Mouse (Mus musculus) R1 (cell line): ENCODE data around the gene Tigar.

ENCODE experiments used
- DNase-seq: peaks from one replicate; pipeline ENCODE4 v3.0.0-alpha.2; 2018; ENCODE audit warnings: low read depth, low spot score

Tigar gene

GRCm38 (mm10) chr6:127142154-127143123 is 33.1 kb upstream of the Tigar start:
- DNase-seq, result peak; percentile 79

- no peak for DNase-seq
Measured at GRCm38 (mm10) chr6:127138962-127139361, 29.6 kb upstream of the Tigar start.

GRCm38 (mm10) chr6:127133433-127134245 is 24.3 kb upstream of the Tigar start:
- no peak for DNase-seq

GRCm38 (mm10) chr6:127132719-127133118 is 23.4 kb upstream of the Tigar start:
- DNase-seq, result no peak

GRCm38 (mm10) chr6:127131946-127132345 is 22.6 kb upstream of the Tigar start:
- DNase-seq, result no peak

GRCm38 (mm10) chr6:127130377-127130776 is 21.0 kb upstream of the Tigar start:
- DNase-seq, result peak; percentile 89

- DNase-seq, result no peak
Measured at GRCm38 (mm10) chr6:127129659-127130058, 20.3 kb upstream of the Tigar start.

- no peak for DNase-seq
Measured at GRCm38 (mm10) chr6:127123506-127123905, 14.1 kb upstream of the Tigar start.

GRCm38 (mm10) chr6:127122996-127123395 is 13.6 kb upstream of the Tigar start:
- DNase-seq, result no peak

GRCm38 (mm10) chr6:127122221-127122806 is 13.0 kb upstream of the Tigar start:
- peak; percentile 56 for DNase-seq

- DNase-seq, result peak; percentile 43
Measured at GRCm38 (mm10) chr6:127114753-127115456, 5.5 kb upstream of the Tigar start.

GRCm38 (mm10) chr6:127108368-127109060 is 843 bp downstream of the Tigar start:
- DNase-seq, result no peak

GRCm38 (mm10) chr6:127107413-127107812 is 1.9 kb downstream of the Tigar start:
- DNase-seq, result no peak

GRCm38 (mm10) chr6:127106726-127107125 is 2.6 kb downstream of the Tigar start:
- DNase-seq, result peak; percentile 62

- no peak for DNase-seq
Measured at GRCm38 (mm10) chr6:127106189-127106588, 3.2 kb downstream of the Tigar start.

- peak; percentile 72 for DNase-seq
Measured at GRCm38 (mm10) chr6:127105107-127105506, 4.2 kb downstream of the Tigar start.

- no peak for DNase-seq
Measured at GRCm38 (mm10) chr6:127104396-127105029, 4.8 kb downstream of the Tigar start.

GRCm38 (mm10) chr6:127103506-127104275 is 5.7 kb downstream of the Tigar start:
- peak; percentile 81 for DNase-seq

GRCm38 (mm10) chr6:127094565-127094964 is 14.8 kb downstream of the Tigar start:
- peak; percentile 56 for DNase-seq
